Mouse (Mus musculus) CH12.LX (cell line): ENCODE measurements around the gene Trap1a.

Experiments
- CHD2 ChIP-seq: IDR thresholded peaks from 2 replicates; pipeline ENCODE4 v1.6.1; 2011; ENCODE audit warnings: low read length, improper control_type of control experiment
- CTCF ChIP-seq, 2 experiments: IDR thresholded peaks in 1 of 2; conservative IDR thresholded peaks in 1 of 2; 2 replicates each; pipeline ENCODE4 v1.5.1; 2011 to 2012; ENCODE audit warnings: low read depth in 2 of 2, low read length in 2 of 2, improper control_type of control experiment in 1 of 2, inconsistent platforms in 1 of 2, mild to moderate bottlenecking in 1 of 2, moderate library complexity in 1 of 2
- EP300 ChIP-seq: IDR thresholded peaks from 2 replicates; pipeline ENCODE4 v1.6.1; 2011; ENCODE audit warnings: low read length, improper control_type of control experiment
- MAX ChIP-seq: IDR thresholded peaks from 2 replicates; pipeline ENCODE4 v1.6.1; 2011; ENCODE audit warnings: low read length, improper control_type of control experiment
- NRF1 ChIP-seq: IDR thresholded peaks from 2 replicates; pipeline ENCODE4 v1.6.1; 2014; ENCODE audit warnings: low read depth, mild to moderate bottlenecking, inconsistent platforms, low read length, improper control_type of control experiment, moderate library complexity
- RCOR1 ChIP-seq: conservative IDR thresholded peaks from 2 replicates; pipeline ENCODE4 v1.6.1; 2012; ENCODE audit warnings: low read depth, mild to moderate bottlenecking, inconsistent platforms, low read length, improper control_type of control experiment
- USF1 ChIP-seq: IDR thresholded peaks from 2 replicates; pipeline ENCODE4 v1.6.1; 2014; ENCODE audit warnings: low read depth, mild to moderate bottlenecking, inconsistent platforms, low read length, improper control_type of control experiment
- ZC3H11A ChIP-seq: IDR thresholded peaks from 2 replicates; pipeline ENCODE4 v1.6.1; 2012; ENCODE audit warnings: low read depth, mild to moderate bottlenecking, inconsistent platforms, low read length, improper control_type of control experiment
- ZNF384 ChIP-seq: IDR thresholded peaks from 2 replicates; pipeline ENCODE4 v1.6.1; 2012; ENCODE audit warnings: low read depth, low read length, improper control_type of control experiment, inconsistent platforms

DNA sequence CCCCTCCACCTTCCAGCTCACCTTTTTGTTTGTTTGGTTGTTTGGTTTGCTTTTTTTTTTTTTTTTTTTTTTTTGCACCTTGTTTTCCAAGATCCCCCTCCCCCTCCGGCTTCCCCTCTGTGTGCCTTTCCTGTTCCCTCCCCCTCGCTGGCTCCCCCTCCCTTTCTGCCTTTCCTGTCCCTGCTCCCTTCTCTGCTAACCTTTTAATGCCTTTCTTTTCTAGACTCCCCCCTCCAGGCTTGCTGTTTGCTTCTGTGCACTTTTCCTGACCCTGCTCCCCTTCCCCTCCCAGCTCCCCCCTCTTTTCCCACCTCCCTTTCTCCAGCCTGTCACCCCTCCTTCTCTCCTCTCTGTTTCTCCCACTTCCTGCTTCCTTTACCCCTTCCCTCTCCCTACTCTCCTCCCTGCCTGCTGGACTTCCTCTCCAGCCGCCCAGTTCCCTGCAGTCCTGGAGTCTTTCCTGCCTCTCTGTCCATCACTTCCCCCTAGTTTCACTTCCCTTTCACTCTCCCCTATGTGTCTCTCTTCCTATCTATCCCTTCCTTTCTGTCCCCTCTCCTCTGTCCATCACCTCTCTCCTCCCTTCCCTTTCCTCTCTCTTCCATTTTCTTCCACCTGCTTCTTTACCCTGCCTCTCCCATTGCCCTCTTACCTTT, 2.1 kb downstream of the Trap1a start:
- TF ChIP-seq ZC3H11A, result no peak
- no peak for TF ChIP-seq RCOR1
- no peak for TF ChIP-seq NRF1
- TF ChIP-seq ZNF384, result no peak
- TF ChIP-seq CHD2, result no peak
- TF ChIP-seq MAX, result no peak
- TF ChIP-seq USF1, result no peak
- no peak for TF ChIP-seq EP300
- TF ChIP-seq CTCF (conservative IDR thresholded peaks at IDR 0.05 in 1 of 2, IDR thresholded peaks at IDR 0.05 in 1 of 2; ENCODE audit: low read depth in 2 of 2, low read length in 2 of 2), result no peak
